Mouse (Mus musculus): ENCODE results near the gene Bach2. TPM values are rescaled to one million over a fixed set of nuclear protein-coding genes. Genes with fewer than 3 reads are reported as not detected.

Bach2 gene
- 5.0 TPM for polyA plus RNA-seq (2014; fragmentation: Illumina TruSeq; extraction: RNeasy Lipid Tissue Mini Kit (QIAGEN cat#74804))

GRCm38 (mm10) chr4:32238366-32238854, at the start of gene Bach2:
Gene Bach2, plus strand, starts transcription at chr4:32238804.

GRCm38 (mm10) chr4:32602660-32603059, 364.1 kb downstream of the Bach2 start, which contains the start of gene Gja10:
Gene Gja10, minus strand, starts transcription at chr4:32602760.

GRCm38 (mm10) chr4:32615034-32615881, 376.7 kb downstream of the Bach2 start, which contains the start of gene Casp8ap2:
Gene Casp8ap2, plus strand, starts transcription at chr4:32615451.

